Mouse (Mus musculus): Measurements from ENCODE around the gene Slc22a20. TPM values are rescaled to one million over a fixed set of nuclear protein-coding genes. Genes with fewer than 3 reads are reported as not detected.
A peak's percentile ranks its signal among the peaks of the same experiment; 100 is the strongest.

The Slc22a20 gene
- polyA plus RNA-seq, 1 experiment from 2014 or later = not detected

DNA sequence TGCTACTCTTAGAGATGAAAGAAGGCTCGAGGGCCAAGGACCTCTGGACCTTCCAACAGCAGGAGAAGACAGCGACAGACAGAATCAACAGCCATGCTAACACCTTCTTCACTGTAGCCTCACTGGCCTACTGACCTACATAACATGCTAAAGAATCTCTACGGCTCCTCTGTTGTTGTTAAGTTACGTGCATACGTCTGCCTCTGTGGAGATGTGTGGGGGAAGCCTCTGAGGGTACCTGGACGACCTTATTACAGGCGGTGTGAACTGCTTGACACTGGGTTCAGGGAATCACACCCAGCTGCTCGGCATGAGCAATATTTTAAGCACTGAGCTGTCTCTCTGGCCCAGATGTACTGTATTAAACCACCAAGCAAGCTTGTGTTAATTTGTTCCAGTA lies 58.4 kb downstream of the Slc22a20 start:
- no peak for ATAC-seq (replicated peaks; ENCODE audit: extremely low read depth, insufficient read depth, low FRiP score)
- H3K9ac ChIP-seq (ENCODE audit: low read length) = no peak overlapping the region
- H3K4me3 ChIP-seq (ENCODE audit: low read length) = no peak overlapping the region
- peaks cover 19% of the 10 kb centered on the region for H3K4me1 ChIP-seq (ENCODE audit: control insufficient read depth, insufficient read depth, low read length)
- H3K9me3 ChIP-seq (replicated peaks; ENCODE audit: control insufficient read depth, low read length) = no peaks in the 10 kb centered on the region
- no peak overlapping the region for H3K27ac ChIP-seq (ENCODE audit: low read length)
- no peaks in the 10 kb centered on the region for H3K36me3 ChIP-seq (ENCODE audit: control insufficient read depth, insufficient read depth)
- 71% methylated on average over 8 of the region's 8 CpGs for WGBS
- no peak overlapping the region for H3K4me2 ChIP-seq (ENCODE audit: low read depth, low read length)
- no peaks in the 10 kb centered on the region for H3K27me3 ChIP-seq (ENCODE audit: control insufficient read depth, insufficient read depth, low read length)

DNA sequence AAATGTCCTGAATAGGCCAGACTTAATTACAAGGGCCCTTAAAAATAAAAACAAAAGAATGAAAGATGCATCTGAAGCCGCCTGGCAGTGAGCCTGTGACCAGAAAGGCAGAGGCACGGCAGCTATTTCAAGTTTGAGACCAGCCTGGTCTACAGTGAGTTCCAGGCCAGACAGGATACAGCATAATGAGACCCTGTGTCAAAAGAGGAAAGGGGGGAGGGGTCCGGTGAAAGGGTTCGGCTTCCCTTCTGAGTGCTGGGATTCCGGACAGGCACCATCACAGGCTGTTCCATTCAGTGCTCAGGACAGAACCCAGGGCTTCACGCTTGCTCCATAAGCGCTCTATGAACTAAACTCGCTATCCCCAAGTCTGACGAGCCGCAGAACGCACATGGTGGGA lies 58.9 kb downstream of the Slc22a20 start:
- Histone ChIP-seq H3K36me3 (ENCODE audit: control insufficient read depth, insufficient read depth) (no peaks in the 10 kb centered on the region), H3K9ac (ENCODE audit: low read length) (no peak overlapping the region), H3K4me2 (ENCODE audit: low read depth, low read length) (no peak overlapping the region), H3K27me3 (ENCODE audit: control insufficient read depth, insufficient read depth, low read length) (no peaks in the 10 kb centered on the region), H3K4me3 (ENCODE audit: low read length) (no peak overlapping the region), H3K27ac (ENCODE audit: low read length) (no peak overlapping the region), H3K9me3 (replicated peaks; ENCODE audit: control insufficient read depth, low read length) (no peaks in the 10 kb centered on the region), H3K4me1 (ENCODE audit: control insufficient read depth, insufficient read depth, low read length) (peaks cover 24% of the 10 kb centered on the region)
- 74% methylated on average over 11 of the region's 11 CpGs for WGBS
- ATAC-seq (replicated peaks; ENCODE audit: extremely low read depth, insufficient read depth, low FRiP score) = no peak

DNA sequence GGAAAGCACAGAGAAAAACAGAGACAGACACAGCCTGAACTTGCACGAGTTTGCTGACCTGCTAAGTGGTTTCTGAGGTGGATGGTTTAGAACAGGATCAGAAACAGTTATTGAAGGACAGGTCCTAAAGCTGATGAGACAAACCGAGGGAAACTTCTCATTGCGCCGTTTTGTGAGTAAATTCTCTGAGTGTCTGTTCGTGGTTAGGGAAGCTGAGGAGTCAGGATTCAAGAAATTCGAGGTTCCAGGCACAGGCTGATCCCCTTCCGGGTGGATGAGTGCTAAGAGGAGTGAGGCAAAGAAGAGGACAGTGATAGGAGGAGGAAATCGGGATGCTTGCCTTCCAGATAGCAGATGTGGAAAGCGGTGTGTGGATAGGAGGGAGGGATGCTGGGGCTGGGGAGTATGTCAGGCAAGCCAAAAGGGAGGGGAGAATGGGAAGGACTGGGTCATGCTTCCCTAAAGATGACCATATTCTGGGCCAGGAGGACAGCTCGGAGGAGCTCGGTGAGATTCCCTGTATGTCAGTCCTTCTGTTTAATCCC lies 60.6 kb downstream of the Slc22a20 start:
- Histone ChIP-seq H3K9ac (ENCODE audit: low read length) (peak overlapping the region; percentile 66), H3K4me3 (ENCODE audit: low read length) (peak overlapping the region; percentile 86), H3K27me3 (ENCODE audit: control insufficient read depth, insufficient read depth, low read length) (no peaks in the 10 kb centered on the region), H3K36me3 (ENCODE audit: control insufficient read depth, insufficient read depth) (no peaks in the 10 kb centered on the region), H3K9me3 (replicated peaks; ENCODE audit: control insufficient read depth, low read length) (no peaks in the 10 kb centered on the region), H3K4me1 (ENCODE audit: control insufficient read depth, insufficient read depth, low read length) (peaks cover 30% of the 10 kb centered on the region), H3K27ac (ENCODE audit: low read length) (peak overlapping the region; percentile 97), H3K4me2 (ENCODE audit: low read depth, low read length) (peak overlapping the region; percentile 98)
- no peak for ATAC-seq (replicated peaks; ENCODE audit: extremely low read depth, insufficient read depth, low FRiP score)
- 22% methylated on average over 11 of the region's 11 CpGs for WGBS

DNA sequence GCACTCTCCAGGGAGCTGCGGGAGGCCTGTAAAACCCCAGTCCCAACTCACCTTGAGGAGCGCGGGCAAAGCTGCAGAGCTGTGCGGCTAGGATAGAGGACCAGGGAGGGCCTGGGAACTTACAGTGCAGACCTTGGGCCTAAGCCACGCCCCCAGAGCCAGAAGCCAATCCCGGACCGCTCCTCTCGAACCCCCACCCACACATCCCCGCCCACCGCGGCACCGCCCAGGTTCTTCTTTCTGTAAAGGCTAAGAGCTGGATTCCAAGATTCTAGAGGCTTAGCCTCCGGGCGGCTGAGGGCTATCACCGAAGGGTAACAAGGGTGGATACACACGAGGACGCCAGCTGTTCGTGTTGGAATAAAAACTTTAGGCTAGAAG lies 61.2 kb downstream of the Slc22a20 start, which contains the start of gene Cdc42ep2:
TSS of gene Cdc42ep2 (minus strand) at position 104 of the 381 bp plus-strand sequence.
- Histone ChIP-seq H3K9ac (ENCODE audit: low read length) (peak within 1 kb of the TSS; percentile 89), H3K4me1 (ENCODE audit: control insufficient read depth, insufficient read depth, low read length) (peaks cover 27% of the 10 kb centered on the region), H3K27ac (ENCODE audit: low read length) (peak within 1 kb of the TSS; percentile 97), H3K27me3 (ENCODE audit: control insufficient read depth, insufficient read depth, low read length) (no peaks in the 10 kb centered on the region), H3K9me3 (replicated peaks; ENCODE audit: control insufficient read depth, low read length) (no peaks in the 10 kb centered on the region), H3K4me3 (ENCODE audit: low read length) (peak within 1 kb of the TSS; percentile 86), H3K4me2 (ENCODE audit: low read depth, low read length) (peak within 1 kb of the TSS; percentile 98), H3K36me3 (ENCODE audit: control insufficient read depth, insufficient read depth) (no peaks in the 10 kb centered on the region)
- under 1% methylated on average over 18 of the region's 18 CpGs for WGBS
- ATAC-seq (replicated peaks; ENCODE audit: extremely low read depth, insufficient read depth, low FRiP score) = peak; percentile 93

DNA sequence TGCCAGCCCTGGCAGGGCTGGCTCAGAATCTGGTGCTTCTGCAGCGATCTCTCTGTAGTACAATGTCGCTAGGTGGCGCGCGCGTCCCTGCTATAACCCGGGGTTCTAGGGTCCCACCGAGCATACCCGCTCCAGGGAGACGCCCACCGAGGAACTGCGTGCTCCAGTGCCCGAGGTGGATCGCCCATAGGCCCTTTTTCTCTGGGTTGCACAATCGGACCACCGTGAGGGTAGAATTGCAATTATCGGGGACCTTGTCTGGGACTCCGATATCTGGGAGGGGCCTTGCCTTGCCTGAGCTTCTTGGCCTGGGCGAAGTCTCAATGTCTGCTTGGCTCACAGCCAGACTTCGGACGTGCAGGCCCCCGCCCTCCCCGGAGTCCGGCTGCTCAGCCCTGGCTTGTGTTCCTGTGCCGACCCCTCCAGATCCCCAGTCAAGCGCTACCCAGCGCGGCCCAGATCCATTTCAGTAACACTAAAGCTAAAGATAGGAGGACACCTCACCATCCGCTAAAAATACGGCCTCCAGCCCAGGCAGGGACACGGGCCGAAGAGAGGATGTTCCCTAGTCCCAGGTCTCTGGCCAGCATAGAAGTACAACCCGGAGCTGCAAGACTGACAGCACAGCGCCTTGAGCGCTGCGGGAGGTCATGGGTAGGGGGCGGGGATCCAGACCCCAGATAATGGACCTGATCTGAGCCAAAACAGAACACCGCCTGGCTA lies 61.8 kb downstream of the Slc22a20 start:
- H3K36me3 ChIP-seq (ENCODE audit: control insufficient read depth, insufficient read depth) = 0 out of 2 replicates have a peak, but pooled peaks cover under 1% of the 10 kb centered on the region
- peak; percentile 83 for ATAC-seq (replicated peaks; ENCODE audit: extremely low read depth, insufficient read depth, low FRiP score)
- H3K27ac ChIP-seq (ENCODE audit: low read length) = peak overlapping the region; percentile 97
- H3K4me2 ChIP-seq (ENCODE audit: low read depth, low read length) = peak overlapping the region; percentile 98
- H3K9me3 ChIP-seq (replicated peaks; ENCODE audit: control insufficient read depth, low read length) = no peaks in the 10 kb centered on the region
- H3K4me1 ChIP-seq (ENCODE audit: control insufficient read depth, insufficient read depth, low read length) = peaks cover 27% of the 10 kb centered on the region
- peak overlapping the region; percentile 89 for H3K9ac ChIP-seq (ENCODE audit: low read length)
- WGBS = under 1% methylated on average over 38 of the region's 38 CpGs
- no peaks in the 10 kb centered on the region for H3K27me3 ChIP-seq (ENCODE audit: control insufficient read depth, insufficient read depth, low read length)
- peak overlapping the region; percentile 86 for H3K4me3 ChIP-seq (ENCODE audit: low read length)

DNA sequence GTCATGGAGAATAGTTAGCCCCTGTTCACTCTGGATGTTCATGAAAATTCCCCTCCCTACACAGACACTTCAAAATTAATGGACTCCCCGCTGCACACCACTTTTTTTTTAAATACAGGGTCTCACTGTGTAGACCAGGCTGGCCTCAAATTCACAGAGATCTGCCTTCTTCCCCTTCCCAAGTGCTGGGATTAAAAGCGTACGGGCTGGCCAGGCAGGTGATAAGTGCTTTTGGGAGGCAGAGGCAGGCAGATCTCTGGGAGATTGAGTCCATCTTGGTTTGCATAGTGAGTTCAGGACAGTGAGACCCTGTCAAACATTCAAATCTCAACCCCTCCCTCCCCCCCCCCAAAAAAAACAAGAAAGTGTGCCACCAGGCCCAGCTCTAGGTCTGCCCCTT lies 63.0 kb downstream of the Slc22a20 start:
- peak overlapping the region; percentile 86 for H3K4me3 ChIP-seq (ENCODE audit: low read length)
- peak overlapping the region; percentile 48 for H3K9ac ChIP-seq (ENCODE audit: low read length)
- 91% methylated on average over 3 of the region's 3 CpGs for WGBS
- no peak for ATAC-seq (replicated peaks; ENCODE audit: extremely low read depth, insufficient read depth, low FRiP score)
- H3K27me3 ChIP-seq (ENCODE audit: control insufficient read depth, insufficient read depth, low read length) = no peaks in the 10 kb centered on the region
- H3K36me3 ChIP-seq (ENCODE audit: control insufficient read depth, insufficient read depth) = peaks cover 6% of the 10 kb centered on the region; the same call in 1 of the 2 replicates
- H3K4me1 ChIP-seq (ENCODE audit: control insufficient read depth, insufficient read depth, low read length) = peaks cover 27% of the 10 kb centered on the region
- H3K27ac ChIP-seq (ENCODE audit: low read length) = peak overlapping the region; percentile 39; the same call in 1 of the 2 replicates
- H3K9me3 ChIP-seq (replicated peaks; ENCODE audit: control insufficient read depth, low read length) = no peaks in the 10 kb centered on the region
- peak overlapping the region; percentile 98 for H3K4me2 ChIP-seq (ENCODE audit: low read depth, low read length)

DNA sequence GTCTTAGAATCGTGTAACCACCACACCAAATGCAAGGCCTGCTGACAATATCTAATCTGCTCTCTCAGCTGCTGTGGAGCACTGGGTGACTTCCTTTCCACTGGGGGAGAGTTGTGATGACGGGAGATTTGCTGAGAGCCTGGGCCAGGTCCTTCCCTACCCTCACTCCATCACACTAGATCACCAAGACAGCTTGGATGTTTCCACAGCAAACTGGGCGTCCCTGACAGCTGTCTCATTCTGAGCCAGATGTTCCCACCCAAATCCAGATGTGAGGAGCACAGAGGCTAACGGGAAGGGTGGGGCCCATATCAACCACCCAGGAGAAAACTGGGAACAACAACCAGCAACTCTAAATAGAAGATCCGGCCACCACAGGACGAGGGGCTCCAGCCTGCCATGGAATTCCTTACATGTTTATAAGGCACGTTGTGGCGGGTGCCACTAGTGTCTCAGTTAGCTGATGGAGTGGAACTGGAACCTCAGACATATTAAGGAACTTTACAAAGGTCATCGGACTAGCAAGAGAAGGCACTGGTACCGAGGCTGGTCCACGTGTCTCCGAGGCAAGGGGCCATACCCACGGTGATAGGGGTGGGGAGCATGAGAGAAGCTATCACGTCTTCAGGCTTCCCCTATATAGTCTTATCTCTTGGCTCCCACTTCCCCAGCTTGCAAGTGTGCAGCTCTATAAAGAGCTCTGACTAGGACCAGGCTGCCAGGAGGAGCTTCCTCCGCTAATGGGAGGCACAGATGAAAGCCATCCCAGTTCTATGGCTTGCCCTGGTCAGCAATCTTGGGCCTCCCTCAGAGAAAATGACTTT lies 63.6 kb downstream of the Slc22a20 start:
- no peak for ATAC-seq (replicated peaks; ENCODE audit: extremely low read depth, insufficient read depth, low FRiP score)
- Histone ChIP-seq H3K27ac (ENCODE audit: low read length) (peak overlapping the region; percentile 39), H3K36me3 (ENCODE audit: control insufficient read depth, insufficient read depth) (peaks cover 13% of the 10 kb centered on the region; the same call in 1 of the 2 replicates), H3K4me2 (ENCODE audit: low read depth, low read length) (peak overlapping the region; percentile 98), H3K9ac (ENCODE audit: low read length) (peak overlapping the region; percentile 48), H3K4me3 (ENCODE audit: low read length) (peak overlapping the region; percentile 86), H3K4me1 (ENCODE audit: control insufficient read depth, insufficient read depth, low read length) (peaks cover 27% of the 10 kb centered on the region), H3K27me3 (ENCODE audit: control insufficient read depth, insufficient read depth, low read length) (no peaks in the 10 kb centered on the region), H3K9me3 (replicated peaks; ENCODE audit: control insufficient read depth, low read length) (no peaks in the 10 kb centered on the region)
- WGBS = 48% methylated on average over 15 of the region's 15 CpGs

DNA sequence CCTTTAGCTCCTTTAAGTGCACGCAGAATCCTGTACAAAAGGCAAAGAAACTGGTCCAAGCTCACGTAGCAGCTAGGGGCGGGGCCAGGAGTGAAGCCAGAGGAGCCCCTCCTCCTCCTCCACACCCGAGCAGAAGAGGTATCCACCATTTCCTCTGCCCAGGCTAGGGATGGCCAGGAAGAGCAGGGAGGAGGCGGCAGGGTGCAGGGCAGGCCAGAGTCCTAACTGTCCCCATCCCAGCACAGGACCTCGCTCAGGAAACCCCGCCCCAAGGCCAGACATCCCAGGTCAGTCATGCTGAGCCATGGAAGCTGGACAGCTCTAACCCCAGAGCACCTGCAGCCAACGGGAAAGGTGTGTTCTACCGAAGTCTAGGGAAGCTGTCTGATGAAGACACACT lies 64.2 kb downstream of the Slc22a20 start:
- ATAC-seq (replicated peaks; ENCODE audit: extremely low read depth, insufficient read depth, low FRiP score) = no peak
- Histone ChIP-seq H3K36me3 (ENCODE audit: control insufficient read depth, insufficient read depth) (peaks cover 18% of the 10 kb centered on the region; the same call in 1 of the 2 replicates), H3K4me3 (ENCODE audit: low read length) (peak overlapping the region; percentile 86), H3K27me3 (ENCODE audit: control insufficient read depth, insufficient read depth, low read length) (no peaks in the 10 kb centered on the region), H3K4me1 (ENCODE audit: control insufficient read depth, insufficient read depth, low read length) (peaks cover 27% of the 10 kb centered on the region), H3K9me3 (replicated peaks; ENCODE audit: control insufficient read depth, low read length) (no peaks in the 10 kb centered on the region), H3K4me2 (ENCODE audit: low read depth, low read length) (peak overlapping the region; percentile 98), H3K9ac (ENCODE audit: low read length) (peak overlapping the region; percentile 44; the same call in 1 of the 2 replicates), H3K27ac (ENCODE audit: low read length) (peak overlapping the region; percentile 39)
- 43% methylated on average over 9 of the region's 9 CpGs for WGBS

Data from heart, embryonic 16.5 days (tissue).